Comparison of ENCODE assay signal across 13 mouse cellular contexts in the genomic region with DNA sequence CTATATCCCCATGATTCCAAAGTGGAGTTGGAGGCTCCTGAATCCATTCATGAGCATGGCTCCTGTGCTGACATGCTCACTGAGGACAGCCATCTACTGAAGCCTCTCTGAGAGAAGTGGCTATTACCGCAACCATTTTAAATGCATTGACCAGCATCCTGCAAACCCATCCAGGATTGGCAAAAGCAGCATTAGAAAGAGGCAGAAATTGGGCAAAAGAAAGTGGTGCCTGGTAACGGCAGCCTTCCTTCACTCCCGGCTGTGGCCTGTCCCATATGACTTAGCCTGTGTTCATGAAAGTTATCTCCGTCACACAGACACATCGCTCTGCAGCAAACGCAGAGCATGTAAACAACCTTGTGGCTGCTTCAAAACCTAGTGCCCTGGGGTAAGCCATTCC. TPM values are rescaled to one million over a fixed set of nuclear protein-coding genes. Genes with fewer than 3 reads are reported as not detected.
A peak's percentile ranks its signal among the peaks of the same experiment; 100 is the strongest.
DNase-seq lines count a peak whose midpoint lies in the region; ATAC-seq lines count a peak whose summit lies in the region.
"Had no signal": no experiment of that assay in that cellular context is flagged by ENCODE, and none has a peak within 500 bp of the region (broad histone marks: within the 10 kb centered on the region; RNA-seq: fewer than 3 reads in every experiment).

No protein-coding gene starts in this region.

- no peaks in the 10 kb centered on the region for H3K27me3 ChIP-seq in forebrain, embryonic 14.5 days (replicated peaks; ENCODE audit: control insufficient read depth, insufficient read depth, low read length)
- H3K27me3 ChIP-seq in midbrain, embryonic 13.5 days: no peaks in the 10 kb centered on the region
- no peaks in the 10 kb centered on the region for H3K27me3 ChIP-seq in liver, embryonic 11.5 days (replicated peaks; ENCODE audit: control insufficient read depth, insufficient read depth, low read length)
- H3K27me3 ChIP-seq: limb, embryonic 12.5 days had no signal

- peak overlapping the region; percentile 52 for H3K4me3 ChIP-seq in forebrain, embryonic 14.5 days (ENCODE audit: low read depth, low read length)
- peak overlapping the region; percentile 57 for H3K4me3 ChIP-seq in midbrain, embryonic 13.5 days (replicated peaks)
- H3K4me3 ChIP-seq in liver, embryonic 11.5 days (ENCODE audit: low read depth, low read length): no peak overlapping the region
- H3K4me3 ChIP-seq: limb, embryonic 12.5 days had no signal

- no peaks in the 10 kb centered on the region for H3K9me3 ChIP-seq in forebrain, embryonic 14.5 days (replicated peaks; ENCODE audit: control insufficient read depth, low read length)
- H3K9me3 ChIP-seq in midbrain, embryonic 13.5 days: peaks cover under 1% of the 10 kb centered on the region; the same call in 1 of the 2 replicates
- H3K9me3 ChIP-seq in liver, embryonic 11.5 days (ENCODE audit: control insufficient read depth, low read length): no peaks in the 10 kb centered on the region
- H3K9me3 ChIP-seq: limb, embryonic 12.5 days had no signal

- H3K4me2 ChIP-seq in forebrain, embryonic 14.5 days (ENCODE audit: low read length): peak overlapping the region; percentile 60
- peak overlapping the region; percentile 71 for H3K4me2 ChIP-seq in midbrain, embryonic 13.5 days (replicated peaks)
- H3K4me2 ChIP-seq in liver, embryonic 11.5 days: no peak overlapping the region
- H3K4me2 ChIP-seq: limb, embryonic 12.5 days had no signal

- ATAC-seq in forebrain, embryonic 14.5 days: no peak
- no peak for ATAC-seq in midbrain, embryonic 13.5 days
- no peak for ATAC-seq in liver, embryonic 11.5 days (replicated peaks; ENCODE audit: low FRiP score)

- WGBS in forebrain, embryonic 14.5 days: 62% methylated on average over 6 of the region's 6 CpGs
- 33% methylated on average over 6 of the region's 6 CpGs for WGBS in midbrain, embryonic 13.5 days
- 56% methylated on average over 6 of the region's 6 CpGs for WGBS in liver, embryonic 11.5 days

- peak overlapping the region; percentile 34 for H3K27ac ChIP-seq in forebrain, embryonic 14.5 days (ENCODE audit: low read depth, low read length)
- peak overlapping the region; percentile 91 for H3K27ac ChIP-seq in midbrain, embryonic 13.5 days
- H3K27ac ChIP-seq in liver, embryonic 11.5 days (ENCODE audit: low read depth, low read length): no peak overlapping the region
- H3K27ac ChIP-seq: limb, embryonic 12.5 days had no signal

- peak overlapping the region; percentile 76 for H3K9ac ChIP-seq in forebrain, embryonic 14.5 days (ENCODE audit: low read length)
- H3K9ac ChIP-seq in midbrain, embryonic 13.5 days (replicated peaks): peak overlapping the region; percentile 77
- H3K9ac ChIP-seq in liver, embryonic 11.5 days (ENCODE audit: low read depth, low read length): no peak overlapping the region
- H3K9ac ChIP-seq: limb, embryonic 12.5 days had no signal

- H3K4me1 ChIP-seq in forebrain, embryonic 14.5 days (ENCODE audit: control insufficient read depth, insufficient read depth, low read length): 0 out of 2 replicates have a peak, but pooled peaks cover 7% of the 10 kb centered on the region
- peaks cover 40% of the 10 kb centered on the region for H3K4me1 ChIP-seq in midbrain, embryonic 13.5 days (replicated peaks)
- H3K4me1 ChIP-seq in liver, embryonic 11.5 days (replicated peaks; ENCODE audit: control insufficient read depth, insufficient read depth, low read length): no peaks in the 10 kb centered on the region

- intact Hi-C loops in heart, postnatal 10 days (cut with DNase I): no loop called here
- intact Hi-C loops in heart, postnatal 25 days (cut with DNase I): no loop called here

- DNase-seq in heart, postnatal 10 days: peak; percentile 17 to 36
- no peak for DNase-seq in heart, postnatal 25 days (ENCODE audit: low spot score)
- peak; percentile 36 to 65 for DNase-seq in cerebellum, adult 18-20 months
- DNase-seq in forebrain, embryonic 14.5 days (ENCODE audit: low spot score): peak; percentile 14
- DNase-seq in thymus, postnatal 36 days: no peak
- DNase-seq in liver, embryonic 11.5 days (ENCODE audit: low spot score): no peak
- no peak for DNase-seq in urinary bladder, adult 18-20 months (ENCODE audit: low spot score in 2 of 2)
- DNase-seq: kidney, adult 11 months; lung, postnatal 4 days; thymus, adult 18-20 months had no signal

- H3K36me3 ChIP-seq in forebrain, embryonic 14.5 days (ENCODE audit: control insufficient read depth, insufficient read depth, low read length): peaks cover 10% of the 10 kb centered on the region
- H3K36me3 ChIP-seq in midbrain, embryonic 13.5 days: peaks cover 10% of the 10 kb centered on the region
- no peaks in the 10 kb centered on the region for H3K36me3 ChIP-seq in liver, embryonic 11.5 days (ENCODE audit: control insufficient read depth, insufficient read depth, low read length)
- H3K36me3 ChIP-seq: limb, embryonic 12.5 days had no signal

RNA-seq across cellular contexts. Expression of gene Mapk10, which starts 1.6 kb away (rescaled TPM):
- total RNA-seq in heart, postnatal 10 days (2021): 10 to 100 TPM; 30.0 to 37.4 TPM
- total RNA-seq in heart, postnatal 25 days (2021): 10 to 100 TPM; 34.5 to 39.5 TPM
- polyA plus RNA-seq in forebrain, embryonic 14.5 days (2014; fragmentation: Nextera tagmentation; extraction: Ambion mirVana): 61.3 and 85.6 TPM in 2 replicates
- 104 and 107 TPM in 2 replicates for polyA plus RNA-seq in midbrain, embryonic 13.5 days (2015; fragmentation: Nextera tagmentation; extraction: Ambion mirVana)
- 0.32 and 0.44 TPM in 2 replicates for polyA plus RNA-seq in liver, embryonic 11.5 days (2014; fragmentation: Nextera tagmentation; extraction: Ambion mirVana)
- total RNA-seq: common myeloid progenitor, adult 5-6 weeks had no signal

Comparison
In these comparisons a context has a peak if more than half of its experiments do, and no peak if none do; other contexts are left out.
1. DNase-seq: peak in heart, postnatal 10 days (2 of 2), cerebellum, adult 18-20 months (2 of 2) and forebrain, embryonic 14.5 days (single experiment); none in heart, postnatal 25 days (single experiment), thymus, postnatal 36 days (0 of 2), liver, embryonic 11.5 days (single experiment) and urinary bladder, adult 18-20 months (0 of 2).
2. RNA of gene Mapk10, which starts 1.6 kb away (polyA plus RNA-seq): 104 to 107 TPM in midbrain, embryonic 13.5 days and 61.3 to 85.6 TPM in forebrain, embryonic 14.5 days; 0.32 to 0.44 TPM in liver, embryonic 11.5 days; every median in the first group is over 10 times any median in the second.